Mouse (Mus musculus): ENCODE data around the gene Cdh13. TPM values are rescaled to one million over a fixed set of nuclear protein-coding genes. Genes with fewer than 3 reads are reported as not detected.

The Cdh13 gene
- polyA plus RNA-seq, 1 experiment from 2014 or later = 5.6 TPM

GRCm38 (mm10) chr8:119158628-119159027, 875.1 kb downstream of the Cdh13 start:
- 80% methylated on average over 5 of the region's 5 CpGs for WGBS
- no peak overlapping the region for H3K4me2 ChIP-seq (replicated peaks; ENCODE audit: low read depth)
- no peak overlapping the region for H3K27ac ChIP-seq (ENCODE audit: low read depth, low read length)
- no peaks in the 10 kb centered on the region for H3K36me3 ChIP-seq (ENCODE audit: control insufficient read depth, insufficient read depth)
- H3K4me3 ChIP-seq (ENCODE audit: low read depth, low read length) = no peak overlapping the region
- no peaks in the 10 kb centered on the region for H3K9me3 ChIP-seq (ENCODE audit: control insufficient read depth)
- no peak for TF ChIP-seq CTCF (IDR thresholded peaks at IDR 0.05; ENCODE audit: low read depth)
- H3K4me1 ChIP-seq (replicated peaks; ENCODE audit: control insufficient read depth, insufficient read depth, low read length) = no peaks in the 10 kb centered on the region
- ATAC-seq = no peak
- no peak overlapping the region for H3K9ac ChIP-seq (ENCODE audit: low read depth, low read length)
- H3K27me3 ChIP-seq (replicated peaks; ENCODE audit: control insufficient read depth, insufficient read depth, low read length) = no peaks in the 10 kb centered on the region

- Histone ChIP-seq H3K9ac (ENCODE audit: low read depth, low read length) (no peak overlapping the region), H3K4me2 (replicated peaks; ENCODE audit: low read depth) (no peak overlapping the region), H3K9me3 (ENCODE audit: control insufficient read depth) (no peaks in the 10 kb centered on the region), H3K36me3 (ENCODE audit: control insufficient read depth, insufficient read depth) (no peaks in the 10 kb centered on the region), H3K27ac (ENCODE audit: low read depth, low read length) (no peak overlapping the region), H3K4me1 (replicated peaks; ENCODE audit: control insufficient read depth, insufficient read depth, low read length) (no peaks in the 10 kb centered on the region), H3K27me3 (replicated peaks; ENCODE audit: control insufficient read depth, insufficient read depth, low read length) (no peaks in the 10 kb centered on the region), H3K4me3 (ENCODE audit: low read depth, low read length) (no peak overlapping the region)
- no peak for ATAC-seq
- no peak for TF ChIP-seq CTCF (IDR thresholded peaks at IDR 0.05; ENCODE audit: low read depth)
- 62% methylated on average over 8 of the region's 8 CpGs for WGBS
These were observed 876.3 kb downstream of the Cdh13 start for GRCm38 (mm10) chr8:119159794-119160193.

- Histone ChIP-seq H3K4me1 (replicated peaks; ENCODE audit: control insufficient read depth, insufficient read depth, low read length) (no peaks in the 10 kb centered on the region), H3K27ac (ENCODE audit: low read depth, low read length) (no peak overlapping the region), H3K9me3 (ENCODE audit: control insufficient read depth) (no peaks in the 10 kb centered on the region), H3K27me3 (replicated peaks; ENCODE audit: control insufficient read depth, insufficient read depth, low read length) (no peaks in the 10 kb centered on the region), H3K9ac (ENCODE audit: low read depth, low read length) (no peak overlapping the region), H3K4me3 (ENCODE audit: low read depth, low read length) (no peak overlapping the region), H3K36me3 (ENCODE audit: control insufficient read depth, insufficient read depth) (no peaks in the 10 kb centered on the region), H3K4me2 (replicated peaks; ENCODE audit: low read depth) (no peak overlapping the region)
- no peak for TF ChIP-seq CTCF (IDR thresholded peaks at IDR 0.05; ENCODE audit: low read depth)
- WGBS = 62% methylated on average over 5 of the region's 5 CpGs
- no peak for ATAC-seq
These were observed 880.5 kb downstream of the Cdh13 start for GRCm38 (mm10) chr8:119164076-119164475.

GRCm38 (mm10) chr8:119177226-119177935, 893.8 kb downstream of the Cdh13 start:
- no peak for TF ChIP-seq CTCF (IDR thresholded peaks at IDR 0.05; ENCODE audit: low read depth)
- ATAC-seq = no peak

GRCm38 (mm10) chr8:119180626-119181025, 897.1 kb downstream of the Cdh13 start:
- no peak overlapping the region for H3K4me2 ChIP-seq (replicated peaks; ENCODE audit: low read depth)
- no peaks in the 10 kb centered on the region for H3K9me3 ChIP-seq (ENCODE audit: control insufficient read depth)
- H3K36me3 ChIP-seq (ENCODE audit: control insufficient read depth, insufficient read depth) = no peaks in the 10 kb centered on the region
- no peak overlapping the region for H3K27ac ChIP-seq (ENCODE audit: low read depth, low read length)
- H3K4me1 ChIP-seq (replicated peaks; ENCODE audit: control insufficient read depth, insufficient read depth, low read length) = no peaks in the 10 kb centered on the region
- no peak for TF ChIP-seq CTCF (IDR thresholded peaks at IDR 0.05; ENCODE audit: low read depth)
- no peaks in the 10 kb centered on the region for H3K27me3 ChIP-seq (replicated peaks; ENCODE audit: control insufficient read depth, insufficient read depth, low read length)
- H3K9ac ChIP-seq (ENCODE audit: low read depth, low read length) = no peak overlapping the region
- WGBS = 42% methylated on average over 13 of the region's 13 CpGs
- no peak overlapping the region for H3K4me3 ChIP-seq (ENCODE audit: low read depth, low read length)
- no peak for ATAC-seq

More at GRCm38 (mm10) chr8:119177226-119177935, 893.8 kb downstream of the Cdh13 start:
- Histone ChIP-seq H3K27me3 (replicated peaks; ENCODE audit: control insufficient read depth, insufficient read depth, low read length) (no peaks in the 10 kb centered on the region), H3K4me3 (ENCODE audit: low read depth, low read length) (no peak overlapping the region), H3K4me2 (replicated peaks; ENCODE audit: low read depth) (no peak overlapping the region), H3K27ac (ENCODE audit: low read depth, low read length) (no peak overlapping the region), H3K9ac (ENCODE audit: low read depth, low read length) (no peak overlapping the region), H3K9me3 (ENCODE audit: control insufficient read depth) (no peaks in the 10 kb centered on the region), H3K36me3 (ENCODE audit: control insufficient read depth, insufficient read depth) (no peaks in the 10 kb centered on the region), H3K4me1 (replicated peaks; ENCODE audit: control insufficient read depth, insufficient read depth, low read length) (no peaks in the 10 kb centered on the region)
- WGBS = 75% methylated on average over 6 of the region's 6 CpGs

DNA sequence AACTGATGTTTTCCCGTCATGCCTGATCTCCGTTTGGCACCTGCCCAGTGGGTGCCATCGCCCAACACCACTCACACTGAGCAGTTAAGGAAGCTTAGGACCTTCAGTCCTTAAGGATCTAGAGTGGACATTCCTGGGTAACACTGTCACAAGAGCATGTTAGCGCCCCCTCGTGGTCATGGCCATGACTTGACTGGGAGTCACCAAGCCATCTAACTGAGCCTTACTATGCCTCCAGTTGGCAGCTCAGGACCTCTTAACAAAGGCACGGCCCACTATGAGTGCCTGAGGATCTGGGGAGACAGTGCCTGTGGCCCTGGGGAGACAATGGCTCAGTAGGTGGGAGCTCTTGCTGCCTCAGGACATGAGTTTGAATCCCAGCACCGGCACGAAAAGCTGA, 912.2 kb downstream of the Cdh13 start:
- H3K4me1 ChIP-seq (replicated peaks; ENCODE audit: control insufficient read depth, insufficient read depth, low read length) = no peaks in the 10 kb centered on the region

More for the DNA sequence above, 912.2 kb downstream of the Cdh13 start:
- ATAC-seq = no peak
- Histone ChIP-seq H3K27me3 (replicated peaks; ENCODE audit: control insufficient read depth, insufficient read depth, low read length) (no peaks in the 10 kb centered on the region), H3K27ac (ENCODE audit: low read depth, low read length) (no peak overlapping the region), H3K9ac (ENCODE audit: low read depth, low read length) (no peak overlapping the region), H3K4me3 (ENCODE audit: low read depth, low read length) (no peak overlapping the region), H3K4me2 (replicated peaks; ENCODE audit: low read depth) (no peak overlapping the region), H3K9me3 (ENCODE audit: control insufficient read depth) (no peaks in the 10 kb centered on the region), H3K36me3 (ENCODE audit: control insufficient read depth, insufficient read depth) (no peaks in the 10 kb centered on the region)
- peak; percentile 65 for TF ChIP-seq CTCF (IDR thresholded peaks at IDR 0.05; ENCODE audit: low read depth)
- 64% methylated on average over 8 of the region's 8 CpGs for WGBS
